Mouse (Mus musculus): ENCODE results near the gene Rhot2.

Rhot2 gene

GRCm38 (mm10) chr17:25801029-25801428, 43.6 kb downstream of the Rhot2 start:
- peak in 1 of 2 experiments; percentile 84 for DNase-seq (ENCODE audit: low spot score in 2 of 2)

- DNase-seq (ENCODE audit: low spot score in 2 of 2) = peak in 1 of 2 experiments; percentile 67
Measured at GRCm38 (mm10) chr17:25796951-25797369, 47.7 kb downstream of the Rhot2 start, which contains the start of gene Metrn. Gene Metrn (minus strand): TSS chr17:25797136.

- DNase-seq (ENCODE audit: low spot score in 2 of 2) = no peak
Measured at GRCm38 (mm10) chr17:25796211-25796771, 48.4 kb downstream of the Rhot2 start.

GRCm38 (mm10) chr17:25795609-25796092, 49.0 kb downstream of the Rhot2 start, which contains the start of gene AC134908.4:
Gene AC134908.4 (minus strand): TSS chr17:25795659.
- DNase-seq (ENCODE audit: low spot score in 2 of 2) = peak in 1 of 2 experiments; percentile 63

GRCm38 (mm10) chr17:25794998-25795397, 49.7 kb downstream of the Rhot2 start:
- DNase-seq (ENCODE audit: low spot score in 2 of 2) = no peak

GRCm38 (mm10) chr17:25794197-25794596, 50.5 kb downstream of the Rhot2 start:
- DNase-seq (ENCODE audit: low spot score in 2 of 2) = no peak

- DNase-seq (ENCODE audit: low spot score in 2 of 2) = peak in 1 of 2 experiments; percentile 73
Measured at GRCm38 (mm10) chr17:25792615-25793014, 52.0 kb downstream of the Rhot2 start, which contains the start of gene Fam173a. Gene Fam173a (minus strand): TSS chr17:25792901.

- DNase-seq (ENCODE audit: low spot score in 2 of 2) = peak; percentile 87 to 88
Measured at GRCm38 (mm10) chr17:25791843-25792527, 52.7 kb downstream of the Rhot2 start.

GRCm38 (mm10) chr17:25791320-25791842, 53.3 kb downstream of the Rhot2 start:
- no peak for DNase-seq (ENCODE audit: low spot score in 2 of 2)
